Mouse (Mus musculus) cerebellum, adult 2 months (tissue): ENCODE measurements around the gene Fryl.

Experiments
- CTCF ChIP-seq: fragments of 200-500 bp; IDR thresholded peaks from 2 replicates; pipeline ENCODE4 v1.5.1; 2011; ENCODE audit warnings: low read depth, mild to moderate bottlenecking, control low read depth, low read length, moderate library complexity, borderline replicate concordance; ENCODE audit not compliant: insufficient read depth
- POLR2A ChIP-seq: fragments of 200-500 bp; IDR thresholded peaks from 2 replicates; pipeline ENCODE4 v1.6.1; 2011; ENCODE audit warnings: low read length, control low read depth, borderline replicate concordance; ENCODE audit not compliant: insufficient read depth

DNA sequence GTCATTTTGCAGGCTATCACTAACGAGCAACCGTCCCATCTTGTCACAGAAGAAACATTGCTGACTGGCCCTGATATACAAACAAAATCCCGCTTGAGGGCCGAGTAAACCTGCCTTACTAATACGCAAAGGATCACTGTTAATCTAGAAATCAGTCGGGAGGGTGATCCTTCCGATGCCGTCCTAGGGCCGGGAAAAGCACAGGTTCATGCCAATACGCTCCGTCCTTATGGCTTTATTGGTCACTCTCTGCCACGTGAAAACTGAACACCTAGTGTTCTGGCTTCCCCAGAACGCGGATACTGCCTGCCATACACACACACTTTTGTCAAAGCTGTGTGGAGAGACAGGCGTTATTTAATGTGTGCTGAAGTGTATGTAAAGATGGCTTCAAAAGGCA, 44.5 kb downstream of the Fryl start:
- TF ChIP-seq POLR2A: no peak
- TF ChIP-seq CTCF: no peak
